Mouse (Mus musculus) heart, embryonic 15.5 days (tissue): ENCODE data around the gene P2ry13. TPM values are rescaled to one million over a fixed set of nuclear protein-coding genes. Genes with fewer than 3 reads are reported as not detected.
A peak's percentile ranks its signal among the peaks of the same experiment; 100 is the strongest.

ENCODE experiments used
- ATAC-seq: fragments of 200-750 bp; cut with Nextera tagmentation; replicated peaks from 2 replicates; pipeline ENCODE4 v1.8.0; 2017; ENCODE audit warnings: low read depth, moderate TSS enrichment; ENCODE audit not compliant: insufficient number of reproducible peaks, insufficient read depth, low FRiP score
- H3K27ac ChIP-seq: fragments of 300-500 bp; sonication (generic); 2 replicates; pipeline ENCODE4 v1.5.1; 2015; ENCODE audit warnings: mild to moderate bottlenecking, inconsistent platforms
- H3K27me3 ChIP-seq: fragments of 300-500 bp; sonication (generic); 2 replicates; pipeline ENCODE4 v1.6.1; 2015; ENCODE audit warnings: inconsistent platforms
- H3K36me3 ChIP-seq: fragments of 300-500 bp; sonication (generic); 2 replicates; pipeline ENCODE4 v1.6.1; 2015; ENCODE audit warnings: mild to moderate bottlenecking, inconsistent platforms
- H3K4me1 ChIP-seq: fragments of 300-500 bp; sonication (generic); replicated peaks from 2 replicates; pipeline ENCODE4 v1.6.1; 2015; ENCODE audit warnings: inconsistent platforms
- H3K4me2 ChIP-seq: fragments of 300-500 bp; sonication (generic); 2 replicates; pipeline ENCODE4 v1.6.1; 2015; ENCODE audit warnings: inconsistent platforms, mild to moderate bottlenecking, moderate library complexity
- H3K4me3 ChIP-seq: fragments of 300-500 bp; sonication (generic); 2 replicates; pipeline ENCODE4 v1.5.1; 2015; ENCODE audit warnings: mild to moderate bottlenecking, inconsistent platforms
- H3K9ac ChIP-seq: fragments of 300-500 bp; sonication (generic); 2 replicates; pipeline ENCODE4 v1.6.1; 2015; ENCODE audit warnings: mild to moderate bottlenecking, inconsistent platforms
- H3K9me3 ChIP-seq: fragments of 300-500 bp; sonication (generic); replicated peaks from 2 replicates; pipeline ENCODE4 v1.6.1; 2016; ENCODE audit warnings: inconsistent platforms
- whole genome bisulfite sequencing: fragments of 180-500 bp; shearing (Covaris S2); methylation state at CpG from one replicate; pipeline ENCODE4 v1.1.7; 2015; ENCODE audit warnings: mixed read lengths; 5-methylcytosine and 5-hydroxymethylcytosine counted together
- polyA plus RNA-seq: library from polyadenylated mRNA; unstranded; fragments of >200 nt; fragmentation: Nextera tagmentation; extraction: Ambion mirVana; gene quantifications from 2 replicates; pipeline ENCODE4 v1.2.1, GENCODE M21; 2015

The P2ry13 gene
- polyA plus RNA-seq, 1 experiment from 2014 or later: 0.78 TPM

- Histone ChIP-seq H3K9ac (no peak overlapping the region), H3K4me3 (no peak overlapping the region), H3K27me3 (no peaks in the 10 kb centered on the region), H3K36me3 (no peaks in the 10 kb centered on the region), H3K27ac (no peak overlapping the region), H3K4me1 (no peaks in the 10 kb centered on the region), H3K4me2 (no peak overlapping the region), H3K9me3 (no peaks in the 10 kb centered on the region)
- WGBS: 88% methylated on average over 7 of the region's 7 CpGs
- ATAC-seq: no peak
These were observed 16.6 kb downstream of the P2ry13 start for GRCm38 (mm10) chr3:59194099-59194498.

GRCm38 (mm10) chr3:59191674-59192073 lies 19.0 kb downstream of the P2ry13 start:
- no peaks in the 10 kb centered on the region for H3K27me3 ChIP-seq
- no peak overlapping the region for H3K27ac ChIP-seq
- H3K4me1 ChIP-seq: no peaks in the 10 kb centered on the region
- no peak overlapping the region for H3K9ac ChIP-seq
- 92% methylated on average over 6 of the region's 6 CpGs for WGBS
- H3K9me3 ChIP-seq: no peaks in the 10 kb centered on the region
- ATAC-seq: no peak
- H3K4me2 ChIP-seq: no peak overlapping the region
- no peaks in the 10 kb centered on the region for H3K36me3 ChIP-seq
- no peak overlapping the region for H3K4me3 ChIP-seq

GRCm38 (mm10) chr3:59187336-59187735 lies 23.3 kb downstream of the P2ry13 start:
- no peak overlapping the region for H3K4me2 ChIP-seq
- H3K36me3 ChIP-seq: no peaks in the 10 kb centered on the region
- no peak overlapping the region for H3K9ac ChIP-seq
- H3K27me3 ChIP-seq: no peaks in the 10 kb centered on the region
- 67% methylated on average over 4 of the region's 4 CpGs for WGBS
- no peaks in the 10 kb centered on the region for H3K9me3 ChIP-seq
- no peaks in the 10 kb centered on the region for H3K4me1 ChIP-seq
- H3K27ac ChIP-seq: no peak overlapping the region
- no peak for ATAC-seq
- no peak overlapping the region for H3K4me3 ChIP-seq

- WGBS: 56% methylated on average over 4 of the region's 4 CpGs
- H3K9ac ChIP-seq: no peak overlapping the region
- H3K9me3 ChIP-seq: no peaks in the 10 kb centered on the region
- no peak for ATAC-seq
- no peaks in the 10 kb centered on the region for H3K27me3 ChIP-seq
- no peaks in the 10 kb centered on the region for H3K4me1 ChIP-seq
- H3K4me3 ChIP-seq: no peak overlapping the region
- no peak overlapping the region for H3K27ac ChIP-seq
- no peak overlapping the region for H3K4me2 ChIP-seq
- H3K36me3 ChIP-seq: no peaks in the 10 kb centered on the region
These were observed 25.0 kb downstream of the P2ry13 start for GRCm38 (mm10) chr3:59185662-59186061.

- Histone ChIP-seq H3K4me2 (no peak overlapping the region), H3K9ac (no peak overlapping the region), H3K27me3 (no peaks in the 10 kb centered on the region), H3K27ac (no peak overlapping the region), H3K4me1 (peaks cover 5% of the 10 kb centered on the region; the same call in 1 of the 2 replicates), H3K36me3 (no peaks in the 10 kb centered on the region), H3K9me3 (no peaks in the 10 kb centered on the region), H3K4me3 (no peak overlapping the region)
- no peak for ATAC-seq
These were observed 28.6 kb downstream of the P2ry13 start for GRCm38 (mm10) chr3:59182129-59182528.

- WGBS: 58% methylated on average over 5 of the region's 5 CpGs
- ATAC-seq: no peak
- H3K36me3 ChIP-seq: no peaks in the 10 kb centered on the region
These were observed 29.5 kb downstream of the P2ry13 start for GRCm38 (mm10) chr3:59181134-59181533.

GRCm38 (mm10) chr3:59176871-59177270 lies 33.8 kb downstream of the P2ry13 start:
- H3K36me3 ChIP-seq: no peaks in the 10 kb centered on the region
- no peak overlapping the region for H3K9ac ChIP-seq
- H3K27me3 ChIP-seq: no peaks in the 10 kb centered on the region
- H3K9me3 ChIP-seq: no peaks in the 10 kb centered on the region
- 65% methylated on average over 5 of the region's 5 CpGs for WGBS
- no peak overlapping the region for H3K27ac ChIP-seq
- ATAC-seq: no peak
- no peak overlapping the region for H3K4me2 ChIP-seq
- no peak overlapping the region for H3K4me3 ChIP-seq
- H3K4me1 ChIP-seq: peaks cover 5% of the 10 kb centered on the region; the same call in 1 of the 2 replicates

More at GRCm38 (mm10) chr3:59181134-59181533, 29.5 kb downstream of the P2ry13 start:
- Histone ChIP-seq H3K9me3 (no peaks in the 10 kb centered on the region), H3K9ac (no peak overlapping the region), H3K4me3 (no peak overlapping the region), H3K4me2 (no peak overlapping the region), H3K4me1 (peaks cover 5% of the 10 kb centered on the region; the same call in 1 of the 2 replicates), H3K27ac (no peak overlapping the region), H3K27me3 (no peaks in the 10 kb centered on the region)

GRCm38 (mm10) chr3:59175234-59175633 lies 35.4 kb downstream of the P2ry13 start:
- Histone ChIP-seq H3K9ac (no peak overlapping the region), H3K27me3 (no peaks in the 10 kb centered on the region), H3K36me3 (no peaks in the 10 kb centered on the region), H3K4me2 (no peak overlapping the region), H3K27ac (no peak overlapping the region), H3K4me3 (no peak overlapping the region), H3K4me1 (peaks cover 7% of the 10 kb centered on the region; the same call in 1 of the 2 replicates), H3K9me3 (no peaks in the 10 kb centered on the region)
- 29% methylated on average over 5 of the region's 5 CpGs for WGBS
- 0 out of 2 replicates have a peak, but pooled peaks have one; percentile 43 for ATAC-seq

GRCm38 (mm10) chr3:59174426-59175154 lies 36.1 kb downstream of the P2ry13 start:
- no peaks in the 10 kb centered on the region for H3K27me3 ChIP-seq

GRCm38 (mm10) chr3:59169921-59170627 lies 40.6 kb downstream of the P2ry13 start:
- peak overlapping the region; percentile 0; the same call in 1 of the 2 replicates for H3K27ac ChIP-seq
- H3K36me3 ChIP-seq: no peaks in the 10 kb centered on the region
- 30% methylated on average over 2 of the region's 2 CpGs for WGBS
- H3K9ac ChIP-seq: no peak overlapping the region
- H3K9me3 ChIP-seq: no peaks in the 10 kb centered on the region
- H3K27me3 ChIP-seq: no peaks in the 10 kb centered on the region
- 0 out of 2 replicates have a peak, but pooled peaks have one; percentile 50 for ATAC-seq
- H3K4me3 ChIP-seq: no peak overlapping the region
- H3K4me1 ChIP-seq: 0 out of 2 replicates have a peak, but pooled peaks cover 7% of the 10 kb centered on the region
- H3K4me2 ChIP-seq: no peak overlapping the region

More at GRCm38 (mm10) chr3:59174426-59175154, 36.1 kb downstream of the P2ry13 start:
- Histone ChIP-seq H3K4me3 (no peak overlapping the region), H3K9ac (no peak overlapping the region), H3K4me2 (no peak overlapping the region), H3K4me1 (peaks cover 9% of the 10 kb centered on the region; the same call in 1 of the 2 replicates), H3K27ac (no peak overlapping the region), H3K36me3 (no peaks in the 10 kb centered on the region), H3K9me3 (no peaks in the 10 kb centered on the region)
- 70% methylated on average over 6 of the region's 6 CpGs for WGBS
- no peak for ATAC-seq

- 79% methylated on average over 4 of the region's 4 CpGs for WGBS
- H3K4me1 ChIP-seq: 0 out of 2 replicates have a peak, but pooled peaks cover 7% of the 10 kb centered on the region
- H3K9me3 ChIP-seq: no peaks in the 10 kb centered on the region
- no peak overlapping the region for H3K9ac ChIP-seq
- no peak overlapping the region for H3K4me3 ChIP-seq
- ATAC-seq: no peak
- no peak overlapping the region for H3K27ac ChIP-seq
- H3K36me3 ChIP-seq: no peaks in the 10 kb centered on the region
- no peak overlapping the region for H3K4me2 ChIP-seq
- H3K27me3 ChIP-seq: no peaks in the 10 kb centered on the region
These were observed 41.5 kb downstream of the P2ry13 start for GRCm38 (mm10) chr3:59169215-59169614.
